Mouse (Mus musculus) erythroblast, embryonic 14.5 days (primary cell): ENCODE results near the gene 5730409E04Rik. TPM values are rescaled to one million over a fixed set of nuclear protein-coding genes. Genes with fewer than 3 reads are reported as not detected.

Source experiments
- H3K27me3 ChIP-seq: 2 replicates; pipeline ENCODE4 v1.6.1; 2012; ENCODE audit warnings: inconsistent platforms; ENCODE audit not compliant: control insufficient read depth
- H3K36me3 ChIP-seq: 2 replicates; pipeline ENCODE4 v1.6.1; 2012; ENCODE audit warnings: mild to moderate bottlenecking, inconsistent platforms; ENCODE audit not compliant: control insufficient read depth
- H3K4me1 ChIP-seq: 2 replicates; pipeline ENCODE4 v1.6.1; 2012; ENCODE audit warnings: inconsistent platforms; ENCODE audit not compliant: control insufficient read depth
- H3K4me3 ChIP-seq: replicated peaks from 2 replicates; pipeline ENCODE3; 2012; ENCODE audit warnings: moderate library complexity, mild to moderate bottlenecking, inconsistent platforms
- H3K9me3 ChIP-seq: 2 replicates; pipeline ENCODE4 v1.6.1; 2012; ENCODE audit warnings: low read length, inconsistent platforms, mixed read lengths; ENCODE audit not compliant: control insufficient read depth
- GATA1 ChIP-seq: IDR thresholded peaks from 2 replicates; pipeline ENCODE4 v1.6.1; 2012; ENCODE audit warnings: low read length, inconsistent platforms, mixed read lengths
- TAL1 ChIP-seq: IDR thresholded peaks from 3 replicates; pipeline ENCODE4 v1.6.1; 2012; ENCODE audit warnings: low read length, inconsistent platforms, mixed read lengths
- polyA plus RNA-seq: library from polyadenylated mRNA; stranded (reverse); fragments of >175 nt; gene quantifications from 2 replicates; pipeline ENCODE4 v1.2.3, GENCODE M21; 2012

The 5730409E04Rik gene
- polyA plus RNA-seq, 1 experiment, result not detected

DNA sequence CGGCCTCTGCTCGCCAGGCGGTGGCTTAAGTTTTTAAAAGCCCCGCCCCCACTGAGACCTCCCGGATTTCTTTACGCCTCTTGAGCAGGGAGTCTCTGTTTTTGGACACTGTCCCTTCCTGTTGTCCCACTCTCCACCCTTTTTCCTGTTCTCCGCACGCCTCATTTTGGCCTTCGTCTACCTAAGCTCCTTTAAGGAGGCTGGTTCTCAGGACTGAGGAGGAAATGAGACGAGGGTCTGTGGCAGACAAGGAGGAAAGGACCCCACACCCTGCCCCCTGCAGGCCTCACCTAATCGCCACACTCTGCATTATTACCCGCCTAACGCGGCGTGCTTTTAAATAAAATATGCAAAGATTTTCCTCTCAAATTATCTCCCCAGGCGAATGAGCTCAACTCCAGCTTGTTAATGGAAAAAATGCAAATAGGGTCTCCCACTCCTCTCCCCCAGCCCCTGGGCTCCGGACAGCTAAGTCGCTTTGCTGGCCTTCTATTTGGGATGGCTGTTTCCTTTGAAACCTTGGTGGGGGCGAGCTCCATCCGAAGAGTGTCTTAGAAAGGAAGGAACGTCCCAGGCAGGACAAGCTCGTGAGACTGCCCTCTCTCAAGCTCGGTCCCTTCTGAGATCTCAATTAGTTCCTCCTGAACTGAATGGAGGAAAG, 17.5 kb downstream of the 5730409E04Rik start:
- Histone ChIP-seq H3K4me3 (no peak overlapping the region), H3K9me3 (no peaks in the 10 kb centered on the region), H3K4me1 (no peaks in the 10 kb centered on the region), H3K36me3 (no peaks in the 10 kb centered on the region), H3K27me3 (peaks cover 25% of the 10 kb centered on the region)
- no peak for TF ChIP-seq GATA1
- no peak for TF ChIP-seq TAL1

DNA sequence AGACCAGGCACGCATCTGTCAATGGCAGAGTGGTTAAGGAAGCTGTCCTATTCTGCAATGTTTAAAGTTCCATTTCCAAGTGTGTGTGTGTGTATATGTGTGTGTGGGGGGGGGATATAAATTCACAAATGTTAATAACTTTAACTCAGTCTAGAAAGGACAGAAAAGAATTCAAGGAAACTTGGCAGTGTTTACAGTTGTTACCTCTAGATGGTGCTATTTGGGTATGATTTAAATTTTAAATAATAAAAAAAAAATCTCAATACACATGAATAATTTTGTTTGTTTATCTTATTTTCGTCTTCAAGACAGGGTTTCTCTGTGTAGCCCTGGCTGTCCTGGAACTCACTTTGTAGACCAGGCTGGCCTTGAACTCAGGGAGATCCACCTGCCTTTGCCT, 22.3 kb downstream of the 5730409E04Rik start:
- Histone ChIP-seq H3K27me3 (peaks cover 24% of the 10 kb centered on the region), H3K4me3 (no peak overlapping the region), H3K9me3 (no peaks in the 10 kb centered on the region), H3K4me1 (no peaks in the 10 kb centered on the region), H3K36me3 (no peaks in the 10 kb centered on the region)
- TF ChIP-seq TAL1, result no peak
- TF ChIP-seq GATA1, result no peak

DNA sequence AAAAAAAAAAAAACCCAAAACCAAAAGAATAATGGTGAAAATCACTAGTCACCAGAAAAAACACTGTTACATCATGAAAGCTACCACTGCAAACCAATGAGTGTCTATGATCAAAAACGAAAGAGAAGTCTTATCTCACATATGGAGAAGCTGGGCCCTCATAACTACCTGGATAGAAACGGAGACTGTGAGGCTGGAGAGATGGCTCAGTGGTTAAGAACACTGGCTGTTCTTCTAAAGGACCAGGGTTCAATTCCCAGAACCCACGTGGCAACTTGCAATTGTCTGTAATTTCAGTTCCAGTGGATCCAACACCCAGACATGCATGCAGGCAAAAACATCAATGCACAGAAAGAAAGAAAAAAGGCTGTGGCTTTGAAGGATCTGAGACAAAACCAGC, 23.1 kb downstream of the 5730409E04Rik start:
- no peaks in the 10 kb centered on the region for H3K4me1 ChIP-seq
- no peaks in the 10 kb centered on the region for H3K9me3 ChIP-seq
- peaks cover 20% of the 10 kb centered on the region for H3K27me3 ChIP-seq
- H3K4me3 ChIP-seq, result no peak overlapping the region
- no peaks in the 10 kb centered on the region for H3K36me3 ChIP-seq
- TF ChIP-seq TAL1, result no peak

DNA sequence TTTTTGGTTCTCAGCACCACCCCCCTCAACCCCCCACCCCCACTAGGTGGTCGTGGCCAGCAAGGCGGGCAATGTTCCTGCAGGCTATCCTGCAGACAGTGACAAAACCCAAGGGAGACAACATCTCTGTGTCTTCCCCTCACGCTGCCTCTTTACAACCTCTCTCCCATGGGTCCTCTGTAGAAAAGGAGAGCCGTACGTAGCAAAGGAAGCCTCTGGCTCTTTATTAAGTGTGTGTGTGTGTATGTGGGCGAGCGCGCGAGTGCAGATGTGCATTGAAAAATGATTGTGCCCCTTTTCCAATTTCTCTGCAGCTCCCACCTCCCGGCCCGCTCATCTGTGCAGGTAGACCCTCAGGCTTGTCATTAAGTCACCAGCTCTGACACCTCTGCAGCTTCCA, 26.7 kb downstream of the 5730409E04Rik start:
- Histone ChIP-seq H3K27me3 (peaks cover 24% of the 10 kb centered on the region), H3K36me3 (no peaks in the 10 kb centered on the region), H3K4me3 (no peak overlapping the region), H3K4me1 (no peaks in the 10 kb centered on the region), H3K9me3 (no peaks in the 10 kb centered on the region)
- TF ChIP-seq TAL1, result no peak
- TF ChIP-seq GATA1, result no peak

DNA sequence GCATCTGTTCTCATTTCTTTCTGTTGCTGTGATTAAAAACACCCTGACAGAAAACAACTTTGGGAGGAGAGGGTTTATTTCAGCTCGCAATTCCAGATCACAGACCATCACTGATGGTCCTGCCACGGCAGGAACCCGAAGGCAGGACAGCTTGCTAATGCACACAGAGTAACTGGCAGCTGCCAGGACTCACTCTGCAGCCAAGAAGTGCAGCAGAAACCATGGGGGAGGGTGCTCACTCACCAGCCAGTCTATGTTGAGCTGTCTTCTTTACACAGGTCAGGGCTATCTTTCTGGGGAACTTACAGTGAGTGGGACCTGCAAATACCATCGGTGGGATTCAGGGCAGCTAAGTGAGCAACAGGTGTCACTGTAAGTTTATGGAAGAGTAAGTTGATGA, 27.8 kb downstream of the 5730409E04Rik start:
- TF ChIP-seq TAL1, result no peak
- no peak for TF ChIP-seq GATA1
- Histone ChIP-seq H3K4me3 (no peak overlapping the region), H3K4me1 (no peaks in the 10 kb centered on the region), H3K9me3 (no peaks in the 10 kb centered on the region), H3K27me3 (peaks cover 26% of the 10 kb centered on the region), H3K36me3 (no peaks in the 10 kb centered on the region)

DNA sequence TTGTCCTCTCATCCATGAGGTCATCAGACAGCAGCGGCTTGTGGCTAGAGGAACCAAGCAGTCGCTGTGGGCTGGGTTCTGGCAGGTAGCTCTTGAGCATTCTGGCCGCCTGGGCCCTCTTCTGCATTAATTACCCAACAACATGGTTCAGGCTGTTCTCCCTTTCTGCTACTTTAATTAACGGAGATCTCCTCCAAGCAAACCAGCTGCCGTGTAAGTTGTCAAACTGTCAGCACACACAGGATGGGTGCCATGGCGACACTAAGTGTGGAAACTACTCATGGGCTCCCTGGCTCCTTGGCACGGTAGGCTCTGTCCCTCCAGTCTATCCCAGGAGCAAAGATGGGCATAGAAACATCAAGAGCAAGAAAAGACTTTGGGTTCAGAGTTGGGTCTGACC, 29.7 kb downstream of the 5730409E04Rik start:
- Histone ChIP-seq H3K27me3 (peaks cover 26% of the 10 kb centered on the region), H3K9me3 (no peaks in the 10 kb centered on the region), H3K4me3 (no peak overlapping the region), H3K4me1 (no peaks in the 10 kb centered on the region), H3K36me3 (no peaks in the 10 kb centered on the region)
- no peak for TF ChIP-seq TAL1
- TF ChIP-seq GATA1, result no peak

DNA sequence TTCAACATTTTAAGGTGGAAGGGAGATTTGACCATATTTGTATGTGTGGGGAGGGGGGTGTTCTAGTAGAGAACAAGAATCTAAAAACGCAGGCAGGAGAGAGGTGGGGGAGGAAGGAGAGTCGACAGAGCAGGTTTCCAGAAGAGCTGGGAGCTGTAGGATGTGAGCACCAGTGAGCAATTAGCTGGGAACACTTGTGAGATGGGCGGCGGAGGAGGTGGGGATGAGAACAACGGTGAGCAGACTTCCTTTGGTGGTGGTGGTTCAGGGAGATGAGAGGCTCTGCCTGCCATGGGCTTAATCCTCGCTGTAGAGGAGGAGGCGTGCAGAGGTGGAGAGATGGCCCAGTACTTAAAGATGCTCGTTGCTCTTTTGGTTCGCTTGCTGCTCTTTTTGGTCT, 32.3 kb downstream of the 5730409E04Rik start:
- no peaks in the 10 kb centered on the region for H3K36me3 ChIP-seq
- H3K4me3 ChIP-seq, result no peak overlapping the region
- no peaks in the 10 kb centered on the region for H3K4me1 ChIP-seq
- TF ChIP-seq GATA1, result no peak
- no peak for TF ChIP-seq TAL1
- H3K27me3 ChIP-seq, result peaks cover 15% of the 10 kb centered on the region
- no peaks in the 10 kb centered on the region for H3K9me3 ChIP-seq

DNA sequence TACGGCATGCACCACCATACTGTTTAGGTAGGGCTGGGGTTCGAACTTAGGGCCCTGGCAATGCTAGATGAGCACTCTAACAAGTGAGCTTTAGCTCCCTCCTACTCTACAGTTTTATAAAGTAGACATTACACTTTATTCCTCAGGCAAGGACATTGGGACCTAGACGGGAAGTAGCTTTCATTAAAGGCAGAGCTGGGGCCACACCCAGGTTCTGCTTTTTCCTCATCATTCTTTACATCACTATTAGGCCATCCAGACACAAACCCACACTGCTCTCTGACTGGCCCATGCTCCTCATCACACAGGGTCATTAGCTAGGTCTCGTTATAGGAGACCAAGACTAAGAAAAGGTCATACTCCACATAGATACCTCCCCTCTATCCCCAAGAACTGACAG, 34.2 kb downstream of the 5730409E04Rik start:
- Histone ChIP-seq H3K4me1 (no peaks in the 10 kb centered on the region), H3K9me3 (no peaks in the 10 kb centered on the region), H3K4me3 (no peak overlapping the region), H3K36me3 (no peaks in the 10 kb centered on the region), H3K27me3 (peaks cover 10% of the 10 kb centered on the region)
- TF ChIP-seq TAL1 (no peak), GATA1 (no peak)

DNA sequence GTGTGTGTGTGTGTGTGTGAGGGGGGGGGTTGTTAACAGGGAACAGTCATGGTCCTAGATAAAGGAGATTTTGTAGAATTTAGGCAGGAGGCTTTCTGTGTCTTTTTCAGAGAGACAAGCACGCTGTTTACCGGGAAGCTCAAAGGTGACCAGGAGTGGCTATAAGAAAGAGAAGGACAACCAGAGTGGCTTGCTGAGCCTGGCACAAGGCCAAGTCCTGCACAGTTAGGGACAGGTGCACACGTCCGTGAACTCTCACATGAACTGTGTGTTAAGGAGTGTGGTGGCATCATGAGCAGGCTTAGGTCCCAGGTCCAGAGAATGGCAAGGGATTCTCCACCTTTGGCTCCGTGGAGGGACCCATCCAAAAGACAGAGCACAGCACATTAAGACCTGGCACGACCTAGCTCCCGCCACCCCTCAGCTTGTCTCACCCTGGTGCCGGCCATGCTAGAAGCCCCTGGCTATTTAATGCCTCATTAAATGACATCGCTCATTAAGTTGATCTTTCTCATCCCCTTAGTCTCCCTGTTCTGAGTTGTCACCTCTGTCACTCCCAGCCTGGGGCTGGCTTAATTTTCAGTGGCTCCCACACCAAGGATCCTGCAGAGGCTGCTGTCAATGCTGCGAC, 34.8 kb downstream of the 5730409E04Rik start:
- Histone ChIP-seq H3K4me1 (no peaks in the 10 kb centered on the region), H3K27me3 (peaks cover 4% of the 10 kb centered on the region)
- TF ChIP-seq TAL1 (no peak), GATA1 (no peak)

More for the DNA sequence above, 34.8 kb downstream of the 5730409E04Rik start:
- Histone ChIP-seq H3K4me3 (no peak overlapping the region), H3K9me3 (no peaks in the 10 kb centered on the region), H3K36me3 (no peaks in the 10 kb centered on the region)
